ENCODE assay signal across 29 mouse cellular contexts in genomic region chr2:90931829-90932228, GRCm38 (mm10). TPM values are rescaled to one million over a fixed set of nuclear protein-coding genes. Genes with fewer than 3 reads are reported as not detected.
DNase-seq lines count a peak whose midpoint lies in the region; ATAC-seq lines count a peak whose summit lies in the region.
"Had no signal": no experiment of that assay in that cellular context is flagged by ENCODE, and none has a peak within 500 bp of the region (broad histone marks: within the 10 kb centered on the region; RNA-seq: fewer than 3 reads in every experiment).

No protein-coding gene starts in this region.

- peak overlapping the region; percentile 62; the same call in 1 of the 2 replicates for H3K27ac ChIP-seq in liver, embryonic 11.5 days (ENCODE audit: low read depth, low read length)
- H3K27ac ChIP-seq in liver, embryonic 13.5 days = peak overlapping the region; percentile 49
- H3K27ac ChIP-seq in liver, embryonic 16.5 days (ENCODE audit: low read length) = peak overlapping the region; percentile 78
- H3K27ac ChIP-seq: embryonic facial prominence, embryonic 10.5 days; embryonic facial prominence, embryonic 13.5 days; forebrain, embryonic 12.5 days; forebrain, embryonic 15.5 days; heart, embryonic 15.5 days; hindbrain, embryonic 14.5 days; hindbrain, postnatal 0 days had no signal

- no peak overlapping the region for H3K4me3 ChIP-seq in liver, embryonic 11.5 days (ENCODE audit: low read depth, low read length)
- no peak overlapping the region for H3K4me3 ChIP-seq in liver, embryonic 13.5 days (replicated peaks)
- no peak overlapping the region for H3K4me3 ChIP-seq in liver, embryonic 16.5 days (ENCODE audit: low read depth, low read length)
- H3K4me3 ChIP-seq: embryonic facial prominence, embryonic 10.5 days; embryonic facial prominence, embryonic 13.5 days; erythroblast, embryonic 14.5 days; forebrain, embryonic 12.5 days; forebrain, embryonic 15.5 days; heart, embryonic 12.5 days; heart, embryonic 15.5 days had no signal

- no peak overlapping the region for H3K9ac ChIP-seq in liver, embryonic 11.5 days (ENCODE audit: low read depth, low read length)
- no peak overlapping the region for H3K9ac ChIP-seq in liver, embryonic 13.5 days
- no peak overlapping the region for H3K9ac ChIP-seq in liver, embryonic 16.5 days (ENCODE audit: low read depth, low read length)
- H3K9ac ChIP-seq: embryonic facial prominence, embryonic 13.5 days; forebrain, embryonic 12.5 days; forebrain, embryonic 15.5 days; heart, embryonic 12.5 days; heart, embryonic 15.5 days; hindbrain, embryonic 14.5 days had no signal

- H3K36me3 ChIP-seq in liver, embryonic 11.5 days (ENCODE audit: control insufficient read depth, insufficient read depth, low read length) = no peaks in the 10 kb centered on the region
- H3K36me3 ChIP-seq in liver, embryonic 13.5 days = no peaks in the 10 kb centered on the region
- no peaks in the 10 kb centered on the region for H3K36me3 ChIP-seq in liver, embryonic 16.5 days (ENCODE audit: control insufficient read depth, insufficient read depth)
- H3K36me3 ChIP-seq: embryonic facial prominence, embryonic 10.5 days; embryonic facial prominence, embryonic 13.5 days; forebrain, embryonic 12.5 days; forebrain, embryonic 15.5 days; G1E; heart, embryonic 12.5 days; heart, embryonic 15.5 days had no signal

- no peaks in the 10 kb centered on the region for H3K9me3 ChIP-seq in liver, embryonic 11.5 days (ENCODE audit: control insufficient read depth, low read length)
- H3K9me3 ChIP-seq in liver, embryonic 13.5 days (replicated peaks) = no peaks in the 10 kb centered on the region
- H3K9me3 ChIP-seq in liver, embryonic 16.5 days (replicated peaks; ENCODE audit: control insufficient read depth, low read length) = no peaks in the 10 kb centered on the region
- H3K9me3 ChIP-seq: embryonic facial prominence, embryonic 10.5 days; embryonic facial prominence, embryonic 13.5 days; forebrain, embryonic 12.5 days; forebrain, embryonic 15.5 days; G1E; heart, embryonic 12.5 days; heart, embryonic 15.5 days had no signal

- no peaks in the 10 kb centered on the region for H3K4me1 ChIP-seq in liver, embryonic 11.5 days (replicated peaks; ENCODE audit: control insufficient read depth, insufficient read depth, low read length)
- no peaks in the 10 kb centered on the region for H3K4me1 ChIP-seq in liver, embryonic 13.5 days (replicated peaks)
- H3K4me1 ChIP-seq in liver, embryonic 16.5 days (ENCODE audit: control insufficient read depth, low read depth, low read length) = no peaks in the 10 kb centered on the region
- H3K4me1 ChIP-seq: embryonic facial prominence, embryonic 10.5 days; embryonic facial prominence, embryonic 13.5 days; forebrain, embryonic 12.5 days; forebrain, embryonic 15.5 days; heart, embryonic 12.5 days; heart, embryonic 15.5 days had no signal

- H3K27me3 ChIP-seq in liver, embryonic 11.5 days (replicated peaks; ENCODE audit: control insufficient read depth, insufficient read depth, low read length) = no peaks in the 10 kb centered on the region
- peaks cover 14% of the 10 kb centered on the region; the same call in 1 of the 2 replicates for H3K27me3 ChIP-seq in liver, embryonic 13.5 days
- H3K27me3 ChIP-seq in liver, embryonic 16.5 days (ENCODE audit: control insufficient read depth, insufficient read depth, low read depth, low read length) = no peaks in the 10 kb centered on the region
- H3K27me3 ChIP-seq: embryonic facial prominence, embryonic 13.5 days; forebrain, embryonic 12.5 days; forebrain, embryonic 15.5 days; heart, embryonic 15.5 days; Patski had no signal

- H3K4me2 ChIP-seq in liver, embryonic 11.5 days = peak overlapping the region; percentile 37
- H3K4me2 ChIP-seq in liver, embryonic 13.5 days = peak overlapping the region; percentile 29; the same call in 1 of the 2 replicates
- peak overlapping the region; percentile 22; the same call in 1 of the 2 replicates for H3K4me2 ChIP-seq in liver, embryonic 16.5 days (ENCODE audit: low read depth, low read length)
- H3K4me2 ChIP-seq: embryonic facial prominence, embryonic 13.5 days; forebrain, embryonic 12.5 days; forebrain, embryonic 15.5 days; heart, embryonic 12.5 days; heart, embryonic 15.5 days; hindbrain, embryonic 14.5 days had no signal

- no peak for DNase-seq in liver, embryonic 11.5 days (ENCODE audit: low spot score)
- DNase-seq in liver, embryonic 13.5 days = no peak
- no peak for DNase-seq in adrenal gland, adult 2 months
- DNase-seq in right cerebral cortex, adult 2 months (ENCODE audit: low spot score in 2 of 2) = no peak
- no peak for DNase-seq in lung, postnatal 14 days
- DNase-seq: adrenal gland, postnatal 14 days; B cell, adult 2 months; cerebellum, adult 11-12 months; cerebellum, adult 8-10 months; cerebellum, postnatal 10 days; cerebellum, postnatal 36 days; embryo, embryonic 11 days; gastrocnemius, postnatal 25 days; heart, adult 18-20 months; heart, postnatal 10 days; heart, postnatal 4 days had no signal

- peak; percentile 66 for ATAC-seq in liver, embryonic 11.5 days (replicated peaks; ENCODE audit: low FRiP score)
- ATAC-seq in liver, embryonic 13.5 days (ENCODE audit: low read depth) = peak; percentile 84
- ATAC-seq in liver, embryonic 16.5 days (ENCODE audit: low read depth) = peak; percentile 89
- ATAC-seq: forebrain, embryonic 15.5 days; hindbrain, postnatal 0 days; Patski had no signal

- 62% methylated on average over 8 of the region's 8 CpGs for WGBS in liver, embryonic 11.5 days
- WGBS in liver, embryonic 13.5 days (ENCODE audit: insufficient replicate concordance) = 55% methylated on average over 8 of the region's 8 CpGs
- 57% methylated on average over 8 of the region's 8 CpGs for WGBS in liver, embryonic 16.5 days (ENCODE audit: insufficient replicate concordance)

RNA-seq across cellular contexts. Expression of gene Celf1, which starts 8.4 kb away (rescaled TPM):
- polyA plus RNA-seq in liver, embryonic 11.5 days (2014; fragmentation: Nextera tagmentation; extraction: Ambion mirVana) = 78.1 and 90.5 TPM in 2 replicates
- 54.9 and 68.3 TPM in 2 replicates for polyA plus RNA-seq in liver, embryonic 13.5 days (2015; fragmentation: Nextera tagmentation; extraction: Ambion mirVana)
- 46.8 and 47.9 TPM in 2 replicates for polyA plus RNA-seq in liver, embryonic 16.5 days (2015; fragmentation: Nextera tagmentation; extraction: Ambion mirVana)
- 10 to 100 TPM; 82.8 to 88.4 TPM for total RNA-seq in adrenal gland, adult 2 months (2021)
- 19.8 and 24.2 TPM in 2 replicates for polyA plus RNA-seq in adrenal gland, adult 2 months (2012; rRNA removed)

RNA-seq across cellular contexts. Expression of gene Ndufs3, which starts 27.2 kb away (rescaled TPM):
- 223 and 236 TPM in 2 replicates for polyA plus RNA-seq in liver, embryonic 11.5 days (2014; fragmentation: Nextera tagmentation; extraction: Ambion mirVana)
- polyA plus RNA-seq in liver, embryonic 13.5 days (2015; fragmentation: Nextera tagmentation; extraction: Ambion mirVana) = 156 and 162 TPM in 2 replicates
- 143 and 146 TPM in 2 replicates for polyA plus RNA-seq in liver, embryonic 16.5 days (2015; fragmentation: Nextera tagmentation; extraction: Ambion mirVana)
- 100 to 1,000 TPM; 337 to 401 TPM for total RNA-seq in adrenal gland, adult 2 months (2021)
- 176 and 178 TPM in 2 replicates for polyA plus RNA-seq in adrenal gland, adult 2 months (2012; rRNA removed)

RNA-seq across cellular contexts. Expression of gene Kbtbd4, which starts 27.3 kb away (rescaled TPM):
- 32.6 and 34.4 TPM in 2 replicates for polyA plus RNA-seq in liver, embryonic 11.5 days (2014; fragmentation: Nextera tagmentation; extraction: Ambion mirVana)
- 17.5 and 21.0 TPM in 2 replicates for polyA plus RNA-seq in liver, embryonic 13.5 days (2015; fragmentation: Nextera tagmentation; extraction: Ambion mirVana)
- 15.7 TPM in 2 replicates for polyA plus RNA-seq in liver, embryonic 16.5 days (2015; fragmentation: Nextera tagmentation; extraction: Ambion mirVana)
- 10 to 100 TPM; 30.0 to 31.2 TPM for total RNA-seq in adrenal gland, adult 2 months (2021)
- polyA plus RNA-seq in adrenal gland, adult 2 months (2012; rRNA removed) = 15.6 and 20.2 TPM in 2 replicates

RNA-seq across cellular contexts. Expression of gene C1qtnf4, which starts 46.2 kb away (rescaled TPM):
- 6.6 and 6.9 TPM in 2 replicates for polyA plus RNA-seq in liver, embryonic 11.5 days (2014; fragmentation: Nextera tagmentation; extraction: Ambion mirVana)
- polyA plus RNA-seq in liver, embryonic 13.5 days (2015; fragmentation: Nextera tagmentation; extraction: Ambion mirVana) = 3.0 and 4.4 TPM in 2 replicates
- polyA plus RNA-seq in liver, embryonic 16.5 days (2015; fragmentation: Nextera tagmentation; extraction: Ambion mirVana) = 1.5 and 1.6 TPM in 2 replicates
- total RNA-seq in adrenal gland, adult 2 months (2021) = 1 to 10 TPM; 1.6 to 1.9 TPM
- 13.8 and 19.6 TPM in 2 replicates for polyA plus RNA-seq in adrenal gland, adult 2 months (2012; rRNA removed)
- total RNA-seq: CH12.LX had no signal
- polyA plus RNA-seq: G1E had no signal
